Mouse (Mus musculus) hindbrain, embryonic 12.5 days (tissue): ENCODE measurements around the gene Ilf2. TPM values are rescaled to one million over a fixed set of nuclear protein-coding genes. Genes with fewer than 3 reads are reported as not detected.

Source experiments
- ATAC-seq: fragments of 200-750 bp; cut with Nextera tagmentation; 2 replicates; pipeline ENCODE4 v1.8.0; 2017; ENCODE audit warnings: moderate TSS enrichment; ENCODE audit not compliant: low FRiP score
- H3K27ac ChIP-seq: fragments of 300-500 bp; sonication (generic); 2 replicates; pipeline ENCODE4 v1.5.1; 2016; ENCODE audit warnings: mild to moderate bottlenecking
- H3K27me3 ChIP-seq: fragments of 300-500 bp; sonication (generic); 2 replicates; pipeline ENCODE4 v1.6.1; 2016; ENCODE audit warnings: mild to moderate bottlenecking
- H3K36me3 ChIP-seq: fragments of 300-500 bp; sonication (generic); 2 replicates; pipeline ENCODE4 v1.6.1; 2016; ENCODE audit warnings: mild to moderate bottlenecking
- H3K4me1 ChIP-seq: fragments of 300-500 bp; sonication (generic); 2 replicates; pipeline ENCODE4 v1.6.1; 2016
- H3K4me2 ChIP-seq: fragments of 300-500 bp; sonication (generic); replicated peaks from 2 replicates; pipeline ENCODE4 v1.6.1; 2016; ENCODE audit warnings: mild to moderate bottlenecking
- H3K4me3 ChIP-seq: fragments of 300-500 bp; sonication (generic); 2 replicates; pipeline ENCODE4 v1.5.1; 2016; ENCODE audit warnings: mild to moderate bottlenecking
- H3K9ac ChIP-seq: fragments of 300-500 bp; sonication (generic); 2 replicates; pipeline ENCODE4 v1.6.1; 2016; ENCODE audit warnings: mild to moderate bottlenecking, moderate library complexity
- H3K9me3 ChIP-seq: fragments of 300-500 bp; sonication (generic); replicated peaks from 2 replicates; pipeline ENCODE4 v1.6.1; 2016; ENCODE audit warnings: mild to moderate bottlenecking
- WGBS: fragments of 180-500 bp; shearing (Covaris S2); methylation state at CpG from one replicate; pipeline ENCODE4 v1.1.7; 2016; 5-methylcytosine and 5-hydroxymethylcytosine counted together
- polyA plus RNA-seq: library from polyadenylated mRNA; unstranded; fragments of >200 nt; fragmentation: Nextera tagmentation; extraction: Ambion mirVana; gene quantifications from 2 replicates; pipeline ENCODE4 v1.2.1, GENCODE M21; 2016

Gene Ilf2
- polyA plus RNA-seq = 292 and 310 TPM in 2 replicates

- H3K4me2 ChIP-seq = peak within 1 kb of the TSS; percentile 84
- H3K4me3 ChIP-seq = peak within 1 kb of the TSS; percentile 73
- H3K36me3 ChIP-seq = peaks cover 32% of the 10 kb centered on the region
- H3K27ac ChIP-seq = peak within 1 kb of the TSS; percentile 89
- ATAC-seq = peak; percentile 99
- peaks cover 7% of the 10 kb centered on the region for H3K4me1 ChIP-seq
- H3K27me3 ChIP-seq = no peaks in the 10 kb centered on the region
- H3K9me3 ChIP-seq = no peaks in the 10 kb centered on the region
- H3K9ac ChIP-seq = peak within 1 kb of the TSS; percentile 86
- WGBS = under 1% methylated on average over 45 of the region's 45 CpGs
These were observed at the start of gene Ilf2 for GRCm38 (mm10) chr3:90475831-90476611. Gene Ilf2, plus strand, starts transcription at chr3:90476126.

- Histone ChIP-seq H3K9me3 (no peaks in the 10 kb centered on the region), H3K4me1 (peaks cover 23% of the 10 kb centered on the region), H3K27ac (no peak overlapping the region), H3K27me3 (no peaks in the 10 kb centered on the region), H3K36me3 (peaks cover 12% of the 10 kb centered on the region), H3K4me3 (no peak overlapping the region), H3K9ac (no peak overlapping the region), H3K4me2 (no peak overlapping the region)
- 67% methylated on average over 1 of the region's 1 CpGs for WGBS
- ATAC-seq = no peak
These were observed 48.4 kb upstream of the Ilf2 start for GRCm38 (mm10) chr3:90427574-90427973.

GRCm38 (mm10) chr3:90428186-90428585 lies 47.7 kb upstream of the Ilf2 start:
- H3K4me2 ChIP-seq = no peak overlapping the region
- 88% methylated on average over 6 of the region's 6 CpGs for WGBS
- no peaks in the 10 kb centered on the region for H3K9me3 ChIP-seq
- H3K9ac ChIP-seq = no peak overlapping the region
- H3K4me3 ChIP-seq = no peak overlapping the region
- peaks cover 23% of the 10 kb centered on the region for H3K4me1 ChIP-seq
- no peaks in the 10 kb centered on the region for H3K27me3 ChIP-seq
- no peak for ATAC-seq
- no peak overlapping the region for H3K27ac ChIP-seq
- peaks cover 7% of the 10 kb centered on the region for H3K36me3 ChIP-seq

- H3K27me3 ChIP-seq = no peaks in the 10 kb centered on the region
- no peak overlapping the region for H3K27ac ChIP-seq
- no peak overlapping the region for H3K4me3 ChIP-seq
- H3K36me3 ChIP-seq = no peaks in the 10 kb centered on the region
- H3K9me3 ChIP-seq = no peaks in the 10 kb centered on the region
- ATAC-seq = no peak
- no peak overlapping the region for H3K4me2 ChIP-seq
- WGBS = 97% methylated on average over 3 of the region's 3 CpGs
- no peak overlapping the region for H3K9ac ChIP-seq
- H3K4me1 ChIP-seq = peaks cover 27% of the 10 kb centered on the region
These were observed 46.4 kb upstream of the Ilf2 start for GRCm38 (mm10) chr3:90429576-90429975.

- ATAC-seq = no peak
- WGBS = 22% methylated on average over 2 of the region's 2 CpGs
These were observed 43.6 kb upstream of the Ilf2 start for GRCm38 (mm10) chr3:90432348-90432747.

GRCm38 (mm10) chr3:90432811-90433219 lies 43.1 kb upstream of the Ilf2 start:
- under 1% methylated on average over 12 of the region's 12 CpGs for WGBS
- peaks cover 27% of the 10 kb centered on the region for H3K4me1 ChIP-seq
- peak overlapping the region; percentile 86 for H3K9ac ChIP-seq
- H3K4me3 ChIP-seq = peak overlapping the region; percentile 66
- no peaks in the 10 kb centered on the region for H3K36me3 ChIP-seq
- peak overlapping the region; percentile 94 for H3K27ac ChIP-seq
- ATAC-seq = peak; percentile 41
- peak overlapping the region; percentile 96 for H3K4me2 ChIP-seq
- H3K9me3 ChIP-seq = no peaks in the 10 kb centered on the region
- H3K27me3 ChIP-seq = no peaks in the 10 kb centered on the region

More at GRCm38 (mm10) chr3:90432348-90432747, 43.6 kb upstream of the Ilf2 start:
- Histone ChIP-seq H3K4me2 (peak overlapping the region; percentile 96), H3K27ac (no peak overlapping the region), H3K27me3 (no peaks in the 10 kb centered on the region), H3K9me3 (no peaks in the 10 kb centered on the region), H3K36me3 (no peaks in the 10 kb centered on the region), H3K4me1 (peaks cover 27% of the 10 kb centered on the region), H3K4me3 (peak overlapping the region; percentile 66), H3K9ac (peak overlapping the region; percentile 86)

GRCm38 (mm10) chr3:90433381-90434020 lies 42.4 kb upstream of the Ilf2 start, which contains the start of gene Ints3:
Gene Ints3, minus strand, starts transcription at chr3:90433622.
- H3K36me3 ChIP-seq = no peaks in the 10 kb centered on the region
- H3K4me2 ChIP-seq = peak within 1 kb of the TSS; percentile 96
- peak within 1 kb of the TSS; percentile 94 for H3K27ac ChIP-seq
- H3K9me3 ChIP-seq = no peaks in the 10 kb centered on the region
- H3K4me3 ChIP-seq = peak within 1 kb of the TSS; percentile 66
- H3K9ac ChIP-seq = peak within 1 kb of the TSS; percentile 86
- 1% methylated on average over 52 of the region's 52 CpGs for WGBS
- H3K27me3 ChIP-seq = no peaks in the 10 kb centered on the region
- peaks cover 27% of the 10 kb centered on the region for H3K4me1 ChIP-seq
- ATAC-seq = peak; percentile 100

- peak overlapping the region; percentile 96 for H3K4me2 ChIP-seq
- no peaks in the 10 kb centered on the region for H3K9me3 ChIP-seq
- peak overlapping the region; percentile 66 for H3K4me3 ChIP-seq
- peaks cover 27% of the 10 kb centered on the region for H3K4me1 ChIP-seq
- no peak for ATAC-seq
- WGBS = 59% methylated on average over 11 of the region's 11 CpGs
- H3K9ac ChIP-seq = peak overlapping the region; percentile 41; the same call in 1 of the 2 replicates
- H3K27ac ChIP-seq = peak overlapping the region; percentile 60; the same call in 1 of the 2 replicates
- H3K27me3 ChIP-seq = no peaks in the 10 kb centered on the region
- no peaks in the 10 kb centered on the region for H3K36me3 ChIP-seq
These were observed 41.7 kb upstream of the Ilf2 start for GRCm38 (mm10) chr3:90434073-90434730.

- 70% methylated on average over 4 of the region's 4 CpGs for WGBS
These were observed 38.8 kb upstream of the Ilf2 start for GRCm38 (mm10) chr3:90437131-90437530.

GRCm38 (mm10) chr3:90440756-90441155 lies 35.2 kb upstream of the Ilf2 start:
- WGBS = 90% methylated on average over 2 of the region's 2 CpGs
- no peak for ATAC-seq
- H3K4me2 ChIP-seq = no peak overlapping the region

More at GRCm38 (mm10) chr3:90437131-90437530, 38.8 kb upstream of the Ilf2 start:
- Histone ChIP-seq H3K27ac (no peak overlapping the region), H3K27me3 (no peaks in the 10 kb centered on the region), H3K4me2 (no peak overlapping the region), H3K9ac (no peak overlapping the region), H3K36me3 (no peaks in the 10 kb centered on the region), H3K4me3 (no peak overlapping the region), H3K4me1 (peaks cover 6% of the 10 kb centered on the region), H3K9me3 (no peaks in the 10 kb centered on the region)
- ATAC-seq = no peak

GRCm38 (mm10) chr3:90443977-90444376 lies 31.9 kb upstream of the Ilf2 start:
- no peak overlapping the region for H3K4me3 ChIP-seq
- WGBS = 82% methylated on average over 3 of the region's 3 CpGs

More at GRCm38 (mm10) chr3:90440756-90441155, 35.2 kb upstream of the Ilf2 start:
- no peaks in the 10 kb centered on the region for H3K27me3 ChIP-seq
- H3K9ac ChIP-seq = no peak overlapping the region
- no peaks in the 10 kb centered on the region for H3K36me3 ChIP-seq
- 0 out of 2 replicates have a peak, but pooled peaks cover 2% of the 10 kb centered on the region for H3K4me1 ChIP-seq
- H3K4me3 ChIP-seq = no peak overlapping the region
- no peaks in the 10 kb centered on the region for H3K9me3 ChIP-seq
- no peak overlapping the region for H3K27ac ChIP-seq

More at GRCm38 (mm10) chr3:90443977-90444376, 31.9 kb upstream of the Ilf2 start:
- Histone ChIP-seq H3K27ac (no peak overlapping the region), H3K4me2 (no peak overlapping the region), H3K36me3 (no peaks in the 10 kb centered on the region), H3K9me3 (no peaks in the 10 kb centered on the region), H3K4me1 (peaks cover 14% of the 10 kb centered on the region), H3K9ac (no peak overlapping the region), H3K27me3 (no peaks in the 10 kb centered on the region)
- ATAC-seq = no peak
